Mouse (Mus musculus) MEL (cell line): ENCODE measurements around the gene Hspg2.

Experiments used
- CTCF ChIP-seq, 3 experiments: IDR thresholded peaks in 2 of 3; conservative IDR thresholded peaks in 1 of 3; 2 replicates each; pipeline ENCODE4 v1.5.1; 2011 to 2012; ENCODE audit warnings: low read length in 3 of 3, low read depth in 2 of 3, mild to moderate bottlenecking in 2 of 3, improper control_type of control experiment in 1 of 3, inconsistent platforms in 1 of 3, mixed read lengths in 1 of 3, moderate library complexity in 1 of 3; ENCODE audit not compliant: control insufficient read depth in 1 of 3, insufficient read depth in 1 of 3, poor library complexity in 1 of 3, severe bottlenecking in 1 of 3
- ELF1 ChIP-seq: IDR thresholded peaks from 2 replicates; pipeline ENCODE4 v1.6.1; 2014; ENCODE audit warnings: low read depth, mild to moderate bottlenecking, inconsistent platforms, low read length, improper control_type of control experiment, moderate library complexity
- POLR2A ChIP-seq, 2 experiments: IDR thresholded peaks; 2 replicates each; pipeline ENCODE4 v1.6.1; 2011 to 2012; ENCODE audit warnings: low read length in 2 of 2, mild to moderate bottlenecking in 2 of 2, control low read depth in 1 of 2, improper control_type of control experiment in 1 of 2, low read depth in 1 of 2, moderate library complexity in 1 of 2; ENCODE audit not compliant: control insufficient read depth in 1 of 2, insufficient read depth in 1 of 2, poor library complexity in 1 of 2

- TF ChIP-seq ELF1: no peak
- TF ChIP-seq CTCF (IDR thresholded peaks at IDR 0.05 in 2 of 3, conservative IDR thresholded peaks at IDR 0.05 in 1 of 3; ENCODE audit: control insufficient read depth in 1 of 3, insufficient read depth in 1 of 3, low read depth in 2 of 3, low read length in 3 of 3, poor library complexity in 1 of 3, severe bottlenecking in 1 of 3): no peak
- no peak for TF ChIP-seq POLR2A (IDR thresholded peaks at IDR 0.05; ENCODE audit: control insufficient read depth in 1 of 2, insufficient read depth in 1 of 2, low read depth in 1 of 2, low read length in 2 of 2, poor library complexity in 1 of 2)
These were observed 2.2 kb downstream of the Hspg2 start for GRCm38 (mm10) chr4:137470701-137471317.
